Mouse (Mus musculus) spleen, postnatal 4 days (tissue): Measurements from ENCODE around the gene Dgkg.
A peak's percentile ranks its signal among the peaks of the same experiment; 100 is the strongest.

ENCODE experiments used
- DNase-seq, 2 experiments: peaks; one replicate each; pipeline ENCODE4 v3.0.0; 2022; ENCODE audit warnings: low spot score in 2 of 2

The Dgkg gene

GRCm38 (mm10) chr16:22438441-22439373 is 218.3 kb downstream of the Dgkg start:
- DNase-seq: peak; percentile 49 to 80

- DNase-seq: no peak
Measured at GRCm38 (mm10) chr16:22436106-22436505, 220.9 kb downstream of the Dgkg start.

- DNase-seq: no peak
Measured at GRCm38 (mm10) chr16:22434530-22434929, 222.5 kb downstream of the Dgkg start.

GRCm38 (mm10) chr16:22433944-22434343 is 223.1 kb downstream of the Dgkg start:
- DNase-seq: no peak

- no peak for DNase-seq
Measured at GRCm38 (mm10) chr16:22431773-22432172, 225.2 kb downstream of the Dgkg start.

GRCm38 (mm10) chr16:22431335-22431734 is 225.7 kb downstream of the Dgkg start:
- no peak for DNase-seq

- no peak for DNase-seq
Measured at GRCm38 (mm10) chr16:22430211-22430951, 226.6 kb downstream of the Dgkg start.

- no peak for DNase-seq
Measured at GRCm38 (mm10) chr16:22429377-22429776, 227.6 kb downstream of the Dgkg start.

GRCm38 (mm10) chr16:22428853-22429341 is 228.1 kb downstream of the Dgkg start:
- peak; percentile 33 to 62 for DNase-seq

GRCm38 (mm10) chr16:22426866-22427265 is 230.2 kb downstream of the Dgkg start:
- no peak for DNase-seq

- DNase-seq: no peak
Measured at GRCm38 (mm10) chr16:22422256-22422655, 234.8 kb downstream of the Dgkg start.
